Mouse (Mus musculus) stomach, embryonic 15.5 days (tissue): ENCODE results near the gene Hps3. TPM values are rescaled to one million over a fixed set of nuclear protein-coding genes. Genes with fewer than 3 reads are reported as not detected.
"Not testable (repeated sequence)": the region's sequence is repeated elsewhere in the genome, so short reads cannot be mapped to it uniquely, and the experiment has no call there.

Experiments
- ATAC-seq: fragments of 200-750 bp; cut with Nextera tagmentation; 2 replicates; pipeline ENCODE4 v1.8.0; 2017; ENCODE audit warnings: low read depth, moderate number of reproducible peaks, moderate TSS enrichment; ENCODE audit not compliant: insufficient read depth, low FRiP score
- H3K27ac ChIP-seq: fragments of 300-500 bp; sonication (generic); 2 replicates; pipeline ENCODE4 v1.5.1; 2015; ENCODE audit warnings: mild to moderate bottlenecking, inconsistent platforms
- H3K27me3 ChIP-seq: fragments of 300-500 bp; sonication (generic); replicated peaks from 2 replicates; pipeline ENCODE4 v1.6.1; 2015; ENCODE audit warnings: inconsistent platforms
- H3K36me3 ChIP-seq: fragments of 300-500 bp; sonication (generic); 2 replicates; pipeline ENCODE4 v1.6.1; 2015; ENCODE audit warnings: inconsistent platforms
- H3K4me1 ChIP-seq: fragments of 300-500 bp; sonication (generic); 2 replicates; pipeline ENCODE4 v1.6.1; 2015; ENCODE audit warnings: inconsistent platforms
- H3K4me2 ChIP-seq: fragments of 300-500 bp; sonication (generic); 2 replicates; pipeline ENCODE4 v1.6.1; 2015; ENCODE audit warnings: mild to moderate bottlenecking, inconsistent platforms
- H3K4me3 ChIP-seq: fragments of 300-500 bp; sonication (generic); replicated peaks from 2 replicates; pipeline ENCODE4 v1.5.1; 2015; ENCODE audit warnings: inconsistent platforms
- H3K9ac ChIP-seq: fragments of 300-500 bp; sonication (generic); 2 replicates; pipeline ENCODE4 v1.6.1; 2015; ENCODE audit warnings: inconsistent platforms
- H3K9me3 ChIP-seq: fragments of 300-500 bp; sonication (generic); 2 replicates; pipeline ENCODE4 v1.6.1; 2016; ENCODE audit warnings: inconsistent platforms
- WGBS: fragments of 180-500 bp; shearing (Covaris S2); methylation state at CpG from one replicate; pipeline ENCODE4 v1.1.7; 2015; 5-methylcytosine and 5-hydroxymethylcytosine counted together
- polyA plus RNA-seq: library from polyadenylated mRNA; unstranded; fragments of >200 nt; fragmentation: Nextera tagmentation; extraction: Ambion mirVana; gene quantifications from 2 replicates; pipeline ENCODE4 v1.2.1, GENCODE M21; 2015

Hps3 gene
- polyA plus RNA-seq, 1 experiment from 2014 or later, result 8.9 TPM

GRCm38 (mm10) chr3:19961341-19961740, 73.8 kb downstream of the Hps3 start:
- H3K4me1 ChIP-seq, result no peaks in the 10 kb centered on the region
- no peak for ATAC-seq
- H3K36me3 ChIP-seq, result no peaks in the 10 kb centered on the region
- H3K4me2 ChIP-seq, result no peak overlapping the region
- H3K9ac ChIP-seq, result no peak overlapping the region
- 74% methylated on average over 2 of the region's 2 CpGs for whole genome bisulfite sequencing
- no peak overlapping the region for H3K4me3 ChIP-seq
- no peaks in the 10 kb centered on the region for H3K27me3 ChIP-seq
- H3K9me3 ChIP-seq, result no peaks in the 10 kb centered on the region
- H3K27ac ChIP-seq, result no peak overlapping the region

DNA sequence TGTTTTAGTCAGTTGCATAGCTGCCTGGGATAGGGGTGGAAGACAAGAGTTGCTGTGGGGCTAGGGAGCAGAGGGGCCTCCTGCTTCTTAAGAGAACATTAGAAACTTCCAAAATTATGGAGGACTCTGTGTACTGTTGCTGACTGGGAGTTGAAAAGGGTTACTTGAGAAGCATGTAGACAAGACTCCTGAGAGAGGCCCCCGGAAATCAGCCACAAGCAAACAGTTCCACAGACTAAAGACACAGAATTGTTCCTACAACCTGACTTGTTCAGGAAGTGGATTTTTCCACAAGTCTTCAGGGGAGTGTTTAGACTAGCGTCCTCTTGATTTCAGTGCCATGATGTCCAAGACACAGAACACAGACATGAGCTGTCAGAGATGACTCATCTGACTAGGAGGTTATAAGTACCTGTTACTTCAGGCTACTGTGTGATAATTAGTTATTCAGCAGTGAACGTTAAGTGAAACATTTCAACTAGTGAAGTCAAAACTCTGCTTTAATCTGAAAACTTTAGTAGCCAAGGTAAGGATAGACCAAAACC, 74.5 kb downstream of the Hps3 start:
- Histone ChIP-seq H3K9ac (no peak overlapping the region), H3K9me3 (no peaks in the 10 kb centered on the region), H3K27ac (no peak overlapping the region), H3K4me2 (no peak overlapping the region), H3K27me3 (no peaks in the 10 kb centered on the region), H3K4me3 (no peak overlapping the region), H3K4me1 (no peaks in the 10 kb centered on the region), H3K36me3 (no peaks in the 10 kb centered on the region)
- 70% methylated on average over 3 of the region's 3 CpGs for WGBS
- no peak for ATAC-seq

GRCm38 (mm10) chr3:19958983-19959382, 76.1 kb downstream of the Hps3 start:
- 56% methylated on average over 1 of the region's 1 CpGs for WGBS
- no peak for ATAC-seq
- no peaks in the 10 kb centered on the region for H3K36me3 ChIP-seq

GRCm38 (mm10) chr3:19958031-19958430, 77.1 kb downstream of the Hps3 start:
- H3K27ac ChIP-seq, result no peak overlapping the region
- H3K27me3 ChIP-seq, result no peaks in the 10 kb centered on the region
- no peak overlapping the region for H3K4me3 ChIP-seq
- H3K9me3 ChIP-seq, result no peaks in the 10 kb centered on the region
- H3K4me1 ChIP-seq, result no peaks in the 10 kb centered on the region
- ATAC-seq, result no peak
- H3K36me3 ChIP-seq, result no peaks in the 10 kb centered on the region
- no peak overlapping the region for H3K9ac ChIP-seq
- no peak overlapping the region for H3K4me2 ChIP-seq

More at GRCm38 (mm10) chr3:19958983-19959382, 76.1 kb downstream of the Hps3 start:
- Histone ChIP-seq H3K27me3 (no peaks in the 10 kb centered on the region), H3K4me3 (no peak overlapping the region), H3K27ac (no peak overlapping the region), H3K9me3 (no peaks in the 10 kb centered on the region), H3K9ac (no peak overlapping the region), H3K4me1 (no peaks in the 10 kb centered on the region), H3K4me2 (no peak overlapping the region)

- Histone ChIP-seq H3K27ac (no peak within 1 kb of the TSS), H3K9ac (no peak within 1 kb of the TSS), H3K4me2 (no peak within 1 kb of the TSS), H3K36me3 (no peaks in the 10 kb centered on the region), H3K27me3 (no peaks in the 10 kb centered on the region), H3K9me3 (no peaks in the 10 kb centered on the region), H3K4me3 (no peak within 1 kb of the TSS), H3K4me1 (no peaks in the 10 kb centered on the region)
- WGBS, result 43% methylated on average over 5 of the region's 5 CpGs
- no peak for ATAC-seq
Observed at GRCm38 (mm10) chr3:19956885-19957284, 78.2 kb downstream of the Hps3 start, which contains the start of gene Cp. TSS of gene Cp (plus strand) at chr3:19957054.

- WGBS, result 42% methylated on average over 3 of the region's 3 CpGs
- no peaks in the 10 kb centered on the region for H3K36me3 ChIP-seq
- no peaks in the 10 kb centered on the region for H3K4me1 ChIP-seq
- H3K9ac ChIP-seq, result no peak overlapping the region
- no peak overlapping the region for H3K4me3 ChIP-seq
- no peaks in the 10 kb centered on the region for H3K9me3 ChIP-seq
- no peaks in the 10 kb centered on the region for H3K27me3 ChIP-seq
- no peak overlapping the region for H3K27ac ChIP-seq
- H3K4me2 ChIP-seq, result no peak overlapping the region
- ATAC-seq, result peak; percentile 82; the same call in 1 of the 2 replicates
Observed at GRCm38 (mm10) chr3:19953865-19954264, 81.2 kb downstream of the Hps3 start.

GRCm38 (mm10) chr3:19953425-19953824, 81.7 kb downstream of the Hps3 start:
- Histone ChIP-seq H3K4me1 (no peaks in the 10 kb centered on the region), H3K27ac (no peak overlapping the region), H3K9me3 (no peaks in the 10 kb centered on the region), H3K4me2 (no peak overlapping the region), H3K27me3 (no peaks in the 10 kb centered on the region), H3K9ac (no peak overlapping the region), H3K36me3 (no peaks in the 10 kb centered on the region), H3K4me3 (no peak overlapping the region)
- ATAC-seq, result no peak
- WGBS, result 65% methylated on average over 1 of the region's 1 CpGs

- not testable (repeated sequence) for H3K4me2 ChIP-seq, H3K9me3 ChIP-seq, H3K27ac ChIP-seq, ATAC-seq, H3K36me3 ChIP-seq, H3K27me3 ChIP-seq, H3K4me3 ChIP-seq, H3K9ac ChIP-seq, H3K4me1 ChIP-seq
- WGBS, result 81% methylated on average over 1 of the region's 1 CpGs
Observed at GRCm38 (mm10) chr3:19949401-19949800, 85.7 kb downstream of the Hps3 start.

DNA sequence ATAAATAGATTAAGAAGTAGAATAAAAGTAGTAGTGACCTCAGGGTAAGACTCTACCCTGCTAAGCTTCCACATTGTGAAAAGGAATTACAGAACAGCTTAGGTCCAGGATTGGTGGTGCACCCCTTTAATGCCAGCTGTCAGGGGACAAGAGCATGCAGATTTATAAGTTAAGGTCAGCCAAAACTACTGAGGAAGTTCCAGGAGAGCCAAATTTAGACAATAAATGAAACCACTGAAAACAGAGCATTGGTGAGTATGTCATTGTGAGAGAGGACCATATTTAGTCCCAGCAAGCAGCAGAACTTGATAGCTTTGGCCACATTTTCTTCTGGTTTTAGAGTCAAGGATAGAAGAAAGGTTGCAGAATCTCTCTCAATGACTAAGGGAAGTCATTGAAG, 86.6 kb downstream of the Hps3 start:
- Histone ChIP-seq H3K4me3 (no peak overlapping the region), H3K4me1 (no peaks in the 10 kb centered on the region), H3K9ac (no peak overlapping the region), H3K36me3 (no peaks in the 10 kb centered on the region), H3K27ac (no peak overlapping the region), H3K4me2 (no peak overlapping the region), H3K9me3 (no peaks in the 10 kb centered on the region), H3K27me3 (no peaks in the 10 kb centered on the region)
- ATAC-seq, result no peak

Other genes with a start within 250 kb of the Hps3 start
- gene Cp, start 78.3 kb downstream of the Hps3 start, polyA plus RNA-seq, result 0.99 and 1.7 TPM in 2 replicates
- 15.6 and 16.5 TPM in 2 replicates for gene Hltf, start 22.5 kb upstream of the Hps3 start, polyA plus RNA-seq
- 54.3 and 62.6 TPM in 2 replicates for gene Gyg, start 120.0 kb upstream of the Hps3 start, polyA plus RNA-seq
- gene Cpa3, start 206.9 kb upstream of the Hps3 start, polyA plus RNA-seq, result 30.6 and 30.9 TPM in 2 replicates
- gene Cpb1, start 240.4 kb upstream of the Hps3 start, polyA plus RNA-seq, result 88.0 and 101 TPM in 2 replicates